Mouse (Mus musculus): ENCODE data around the gene Tle2.

Tle2 gene

DNA sequence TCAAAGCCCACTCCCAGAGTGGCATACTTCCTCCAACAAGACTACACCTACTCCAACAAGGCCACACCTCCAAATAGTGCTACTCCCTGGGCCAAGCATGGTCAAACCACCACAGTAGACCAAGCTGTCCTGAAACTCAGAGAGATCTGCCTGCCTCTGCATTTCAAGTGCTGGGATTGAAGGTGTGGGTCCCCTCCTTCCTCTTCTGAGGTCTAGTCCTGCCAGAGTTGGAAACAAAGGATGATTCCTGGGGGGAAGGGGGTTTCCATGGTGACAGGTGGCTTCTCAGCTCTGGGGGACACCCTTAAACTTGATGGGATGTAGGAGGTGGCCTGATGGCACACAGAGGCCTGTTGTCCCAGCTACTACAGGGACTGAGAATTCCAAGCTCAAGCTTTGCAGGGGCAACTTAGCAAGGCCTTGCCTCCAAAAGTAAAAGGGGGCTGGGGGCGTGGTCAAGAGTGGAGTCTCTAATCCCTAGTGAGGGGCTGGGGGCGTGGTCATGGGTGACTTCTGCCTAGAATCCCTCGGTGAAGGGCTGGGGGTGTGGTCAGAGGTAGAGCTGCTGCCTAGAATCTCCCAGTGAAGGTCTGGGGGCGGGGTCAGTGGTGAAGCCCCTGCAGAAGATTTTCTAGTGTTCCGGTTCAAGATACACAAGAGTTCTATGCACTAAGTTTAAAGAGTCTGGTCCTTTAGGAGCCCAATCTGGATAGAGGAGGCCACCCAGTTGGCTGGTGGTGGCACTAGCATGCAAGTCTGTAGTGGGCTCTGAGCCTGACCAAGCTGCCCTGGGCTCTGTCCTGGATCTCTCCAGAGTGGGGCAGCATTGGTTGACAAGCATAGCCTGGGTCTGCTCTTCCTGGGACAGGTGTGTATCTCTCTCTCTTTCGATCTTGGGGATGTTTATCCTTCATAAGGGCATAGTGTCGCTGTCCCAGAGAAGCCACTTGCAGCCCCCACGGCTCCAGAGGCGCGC, at the start of gene Tle2:
Gene Tle2, plus strand, starts transcription at position 481 of the 976 bp plus-strand sequence.
- DNase-seq (ENCODE audit: extremely low read depth, low read depth, low spot score): no peak

- DNase-seq (ENCODE audit: extremely low read depth, low read depth, low spot score): no peak
Observed at GRCm38 (mm10) chr10:81525017-81525694, 49.2 kb upstream of the Tle2 start.

DNA sequence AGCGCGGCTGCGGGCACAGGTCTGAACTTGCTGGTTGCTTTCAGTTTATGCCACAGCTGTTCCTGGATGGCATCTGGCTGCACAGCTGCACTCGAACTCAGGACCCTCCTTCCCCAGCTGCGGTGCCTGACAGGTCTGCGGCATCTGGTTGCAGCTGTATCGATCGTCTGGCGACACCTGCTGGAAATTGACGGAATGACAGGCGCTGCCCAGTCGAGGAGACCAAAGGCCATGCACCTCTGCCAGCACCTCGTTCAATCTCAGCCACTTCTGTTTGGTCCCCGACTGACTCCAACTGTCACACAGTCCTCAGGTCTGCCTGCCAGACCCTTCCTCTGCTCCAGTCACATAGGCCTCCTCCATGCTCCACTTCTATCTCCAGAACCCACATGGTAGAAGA, 47.6 kb upstream of the Tle2 start:
- no peak for DNase-seq (ENCODE audit: extremely low read depth, low read depth, low spot score)

- DNase-seq (ENCODE audit: extremely low read depth, low read depth, low spot score): no peak
Observed at GRCm38 (mm10) chr10:81534826-81535225, 39.5 kb upstream of the Tle2 start.

GRCm38 (mm10) chr10:81536734-81537133, 37.6 kb upstream of the Tle2 start:
- no peak for DNase-seq (ENCODE audit: extremely low read depth, low read depth, low spot score)

- DNase-seq (ENCODE audit: extremely low read depth, low read depth, low spot score): no peak
Observed at GRCm38 (mm10) chr10:81537429-81537828, 36.9 kb upstream of the Tle2 start.

GRCm38 (mm10) chr10:81538321-81539048, 35.9 kb upstream of the Tle2 start:
- no peak for DNase-seq (ENCODE audit: extremely low read depth, low read depth, low spot score)

GRCm38 (mm10) chr10:81541363-81541762, 33.0 kb upstream of the Tle2 start:
- DNase-seq (ENCODE audit: extremely low read depth, low read depth, low spot score): no peak

DNA sequence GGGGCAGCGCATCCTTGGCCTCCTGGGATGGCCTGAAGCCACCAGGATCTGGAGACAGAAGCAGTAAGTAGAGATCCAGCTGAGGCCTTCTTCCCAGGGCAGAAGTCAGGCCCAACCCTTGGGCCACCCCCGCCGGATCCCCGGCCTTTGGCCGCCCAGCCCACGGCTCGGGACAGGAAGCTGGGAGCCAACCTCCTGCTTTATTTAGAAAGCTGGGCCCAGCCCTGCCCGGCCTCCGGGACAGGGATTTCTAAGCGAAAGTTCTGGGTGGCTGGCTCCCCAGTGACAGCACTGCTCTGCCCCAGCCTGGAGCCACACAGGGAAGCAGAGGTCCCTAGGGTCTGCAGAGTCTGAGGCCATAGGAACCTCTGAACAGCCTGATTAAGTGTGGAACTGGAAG, 32.6 kb upstream of the Tle2 start:
- no peak for DNase-seq (ENCODE audit: extremely low read depth, low read depth, low spot score)

- no peak for DNase-seq (ENCODE audit: extremely low read depth, low read depth, low spot score)
Observed at GRCm38 (mm10) chr10:81542727-81543460, 31.5 kb upstream of the Tle2 start.

- DNase-seq (ENCODE audit: extremely low read depth, low read depth, low spot score): no peak
Observed at GRCm38 (mm10) chr10:81543633-81544032, 30.7 kb upstream of the Tle2 start.

- DNase-seq (ENCODE audit: extremely low read depth, low read depth, low spot score): no peak
Observed at GRCm38 (mm10) chr10:81544296-81545160, 29.8 kb upstream of the Tle2 start.

GRCm38 (mm10) chr10:81545161-81545747, 29.1 kb upstream of the Tle2 start, which contains the start of gene Gna11:
Gna11 (minus strand) TSS chr10:81545190.
- peak; percentile 56 for DNase-seq (ENCODE audit: extremely low read depth, low read depth, low spot score)

DNA sequence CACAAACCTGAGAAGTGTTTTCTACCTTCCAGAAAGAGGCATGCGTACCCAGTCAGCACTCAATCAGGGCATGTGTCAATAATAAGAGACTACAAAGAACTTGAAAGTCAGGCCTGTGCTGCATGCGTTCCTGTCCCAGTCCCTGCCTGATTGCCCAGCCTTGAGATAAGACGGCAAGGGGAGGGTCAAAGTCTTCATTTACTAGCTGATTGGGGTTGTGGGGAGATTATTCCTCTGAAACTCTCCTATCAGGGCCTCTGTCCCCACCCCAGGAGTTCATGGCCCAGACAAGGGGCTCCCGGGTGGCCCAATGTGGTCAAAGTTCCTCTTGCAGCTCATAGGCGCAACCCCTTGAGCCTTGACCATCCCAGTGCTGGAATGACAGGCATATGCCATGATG, 28.0 kb upstream of the Tle2 start:
- DNase-seq (ENCODE audit: extremely low read depth, low read depth, low spot score): no peak

GRCm38 (mm10) chr10:81546788-81547571, 27.4 kb upstream of the Tle2 start:
- DNase-seq (ENCODE audit: extremely low read depth, low read depth, low spot score): no peak

DNA sequence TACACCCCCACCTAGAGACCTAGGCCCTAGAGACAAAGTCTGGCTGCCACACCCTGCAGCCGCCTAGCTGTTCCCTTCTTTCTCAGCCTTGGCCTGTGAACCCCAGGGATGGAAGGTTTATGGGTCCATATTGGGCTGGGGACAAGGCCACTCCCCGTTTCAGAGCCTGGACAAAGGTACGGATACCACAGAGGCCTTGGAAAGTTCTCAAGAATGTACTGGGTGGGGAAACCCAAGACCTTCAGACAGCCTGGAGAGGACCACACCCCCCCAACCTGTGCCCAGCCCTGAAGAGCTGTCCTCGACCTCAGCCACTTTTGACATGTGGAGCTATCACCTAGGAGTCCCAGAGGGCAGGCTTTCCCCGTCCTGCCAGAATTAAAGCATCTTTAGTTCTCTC, 25.4 kb upstream of the Tle2 start:
- DNase-seq (ENCODE audit: extremely low read depth, low read depth, low spot score): no peak

- DNase-seq (ENCODE audit: extremely low read depth, low read depth, low spot score): no peak
Observed at GRCm38 (mm10) chr10:81550257-81550656, 24.1 kb upstream of the Tle2 start.

DNA sequence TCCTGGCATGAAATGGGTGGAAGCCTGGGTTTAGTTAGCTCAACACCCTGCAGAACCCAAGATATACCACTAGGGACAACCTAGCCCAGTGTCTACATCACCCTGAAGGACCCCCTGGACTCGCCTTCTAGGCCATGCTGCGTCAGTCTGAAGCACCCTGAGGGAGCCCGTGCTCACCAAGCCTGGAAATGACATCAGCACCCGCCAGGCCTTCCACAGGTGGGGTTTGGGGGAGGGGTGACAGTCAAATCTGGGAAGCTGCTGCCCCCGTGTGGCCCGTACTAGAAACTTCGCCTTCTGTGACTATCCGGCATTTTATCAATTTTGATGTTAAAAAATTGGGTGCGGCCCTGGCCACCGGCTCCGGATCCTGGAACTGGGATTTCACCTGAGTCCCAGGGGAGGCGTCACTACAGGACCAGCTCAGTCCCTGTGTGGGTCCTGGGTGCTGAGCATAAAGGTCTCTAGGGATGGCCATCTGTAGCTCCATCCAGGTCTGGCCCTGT, 22.7 kb upstream of the Tle2 start:
- peak; percentile 23 for DNase-seq (ENCODE audit: extremely low read depth, low read depth, low spot score)
